Mouse (Mus musculus): ENCODE results near the gene Gm20449.

- TF ChIP-seq POLR2A (IDR thresholded peaks at IDR 0.05; ENCODE audit: control insufficient read depth, low read depth, low read length): peak; percentile 43; the same call in 1 of the 2 replicates
- TF ChIP-seq CTCF (IDR thresholded peaks at IDR 0.05; ENCODE audit: control insufficient read depth, insufficient read depth, insufficient replicate concordance, low read depth, low read length): no peak
These were observed 105.9 kb downstream of the Gm20449 start, which contains the start of gene AI987944 for GRCm38 (mm10) chr7:41393048-41393971.

All from testis, adult 2 months (tissue).